Mouse (Mus musculus): Measurements from ENCODE around the gene 1110004F10Rik.

GRCm38 (mm10) chr7:116137149-116137548 is 98.0 kb downstream of the 1110004F10Rik start:
- no peak for TF ChIP-seq POLR2A (IDR thresholded peaks at IDR 0.05; ENCODE audit: low read depth, low read length)
- TF ChIP-seq CTCF (IDR thresholded peaks at IDR 0.05; ENCODE audit: extremely low read depth, insufficient read length, insufficient replicate concordance, low read depth, low read length): no peak
